In genomic region chr19:41109496-41109895, GRCm38 (mm10) we compare ENCODE assay signal across 16 mouse cellular contexts. TPM values are rescaled to one million over a fixed set of nuclear protein-coding genes. Genes with fewer than 3 reads are reported as not detected.
DNase-seq lines count a peak whose midpoint lies in the region; ATAC-seq and TF ChIP-seq lines count a peak whose summit lies in the region.
"Had no signal": no experiment of that assay in that cellular context is flagged by ENCODE, and none has a peak within 500 bp of the region (broad histone marks: within the 10 kb centered on the region; RNA-seq: fewer than 3 reads in every experiment).

No protein-coding gene starts in this region.

- no peak overlapping the region for H3K27ac ChIP-seq in gastrocnemius, adult 2 months
- H3K27ac ChIP-seq in heart, embryonic 11.5 days (ENCODE audit: low read depth, low read length), result no peak overlapping the region
- no peak overlapping the region for H3K27ac ChIP-seq in liver, embryonic 12.5 days
- H3K27ac ChIP-seq: layer of hippocampus, adult 2 months; limb, embryonic 13.5 days had no signal

- H3K4me1 ChIP-seq in heart, embryonic 11.5 days (ENCODE audit: control insufficient read depth, insufficient read depth, low read length), result no peaks in the 10 kb centered on the region
- H3K4me1 ChIP-seq in liver, embryonic 12.5 days, result no peaks in the 10 kb centered on the region

- no peak overlapping the region for H3K9ac ChIP-seq in heart, embryonic 11.5 days (ENCODE audit: low read depth, low read length)
- no peak overlapping the region for H3K9ac ChIP-seq in liver, embryonic 12.5 days
- H3K9ac ChIP-seq: limb, embryonic 13.5 days had no signal

- 84% methylated on average over 8 of the region's 8 CpGs for WGBS in heart, embryonic 11.5 days (ENCODE audit: insufficient replicate concordance)
- WGBS in liver, embryonic 12.5 days (ENCODE audit: insufficient replicate concordance), result 72% methylated on average over 8 of the region's 8 CpGs

- no peak for TF ChIP-seq CTCF in gastrocnemius, adult 2 months (IDR thresholded peaks at IDR 0.05)

- 0 out of 2 replicates have a peak, but pooled peaks cover 3% of the 10 kb centered on the region for H3K27me3 ChIP-seq in heart, embryonic 11.5 days (ENCODE audit: control insufficient read depth, insufficient read depth, low read length)
- H3K27me3 ChIP-seq in liver, embryonic 12.5 days (replicated peaks), result no peaks in the 10 kb centered on the region

- ATAC-seq in heart, embryonic 11.5 days (replicated peaks; ENCODE audit: insufficient number of reproducible peaks, low FRiP score, low TSS enrichment), result no peak
- no peak for ATAC-seq in liver, embryonic 12.5 days

- intact Hi-C loops in gastrocnemius, adult 2 months (cut with DNase I), result loop anchor here (5.0 kb wide), 1 partner anchor 133 kb away; no protein-coding TSS in a partner anchor

- no peak overlapping the region for H3K4me3 ChIP-seq in gastrocnemius, adult 2 months
- no peak overlapping the region for H3K4me3 ChIP-seq in heart, embryonic 11.5 days (ENCODE audit: low read depth, low read length)
- H3K4me3 ChIP-seq in liver, embryonic 12.5 days, result no peak overlapping the region
- H3K4me3 ChIP-seq: erythroblast, embryonic 14.5 days; layer of hippocampus, adult 2 months; limb, embryonic 13.5 days had no signal

- no peak overlapping the region for H3K4me2 ChIP-seq in heart, embryonic 11.5 days
- H3K4me2 ChIP-seq in liver, embryonic 12.5 days, result no peak overlapping the region
- H3K4me2 ChIP-seq: limb, embryonic 13.5 days had no signal

- H3K9me3 ChIP-seq in heart, embryonic 11.5 days (replicated peaks; ENCODE audit: control insufficient read depth, low read length), result no peaks in the 10 kb centered on the region
- no peaks in the 10 kb centered on the region for H3K9me3 ChIP-seq in liver, embryonic 12.5 days (replicated peaks)
- H3K9me3 ChIP-seq: limb, embryonic 13.5 days had no signal

- DNase-seq in gastrocnemius, adult 2 months, result peak; percentile 26
- no peak for DNase-seq in gastrocnemius, postnatal 4 days (ENCODE audit: low spot score in 2 of 2)
- peak; percentile 14 for DNase-seq in urinary bladder, postnatal 14 days (ENCODE audit: low spot score)
- no peak for DNase-seq in urinary bladder, postnatal 4 days (ENCODE audit: low spot score in 2 of 2)
- DNase-seq in lung, postnatal 14 days, result peak; percentile 12
- DNase-seq in layer of hippocampus, adult 18-20 months (ENCODE audit: low spot score in 2 of 2), result no peak
- DNase-seq: cerebellum, adult 9-11 months; heart, adult 18-20 months; right cerebral cortex, adult 18-20 months had no signal

- no peaks in the 10 kb centered on the region for H3K36me3 ChIP-seq in heart, embryonic 11.5 days (ENCODE audit: control insufficient read depth, insufficient read depth, low read length)
- no peaks in the 10 kb centered on the region for H3K36me3 ChIP-seq in liver, embryonic 12.5 days
- H3K36me3 ChIP-seq: limb, embryonic 13.5 days had no signal

RNA-seq across cellular contexts. Expression of gene Opalin, which starts 32.6 kb away (rescaled TPM):
- total RNA-seq in gastrocnemius, adult 2 months (2021), result not detected
- not detected for total RNA-seq in gastrocnemius, postnatal 4 days (2021)
- 0.21 TPM in 1 of 2 replicates, not detected in the other for polyA plus RNA-seq in heart, embryonic 11.5 days (2014; fragmentation: Nextera tagmentation; extraction: Ambion mirVana)
- polyA plus RNA-seq in liver, embryonic 12.5 days (2016; fragmentation: Nextera tagmentation; extraction: Ambion mirVana), result not detected in 2 replicates
- total RNA-seq in layer of hippocampus, adult 18-20 months (2021), result 1 to 10 TPM; 6.1 to 9.4 TPM
- total RNA-seq: heart, adult 18-20 months; megakaryocyte progenitor cell, adult 5-6 weeks had no signal
- polyA plus RNA-seq: erythroblast, embryonic 14.5 days; limb, embryonic 13.5 days; testis, adult 2 months had no signal

Comparison
In these comparisons a context has a peak if more than half of its experiments do, and no peak if none do; other contexts are left out.
1. DNase-seq: peak in gastrocnemius, adult 2 months (single experiment), urinary bladder, postnatal 14 days (single experiment) and lung, postnatal 14 days (single experiment); none in gastrocnemius, postnatal 4 days (0 of 2), urinary bladder, postnatal 4 days (0 of 2) and layer of hippocampus, adult 18-20 months (0 of 2).
2. RNA of gene Opalin, which starts 32.6 kb away (total RNA-seq): 6.1 to 9.4 TPM in layer of hippocampus, adult 18-20 months; not detected in gastrocnemius, adult 2 months and not detected in gastrocnemius, postnatal 4 days; every median in the first group is over 4 times any median in the second.